Mouse (Mus musculus): Measurements from ENCODE around the gene Ccdc97. TPM values are rescaled to one million over a fixed set of nuclear protein-coding genes. Genes with fewer than 3 reads are reported as not detected.

Gene Ccdc97
- total RNA-seq, 2 experiments from 2014 or later = 42.9 to 44.9 TPM

- no peak for DNase-seq
Measured at GRCm38 (mm10) chr7:25666381-25666780, 52.5 kb downstream of the Ccdc97 start.

Other genes with a start within 250 kb of the Ccdc97 start
- gene Ceacam1, start 241.5 kb downstream of the Ccdc97 start, total RNA-seq (2021) = 1 to 10 TPM; 9.1 to 9.7 TPM
- 1 to 10 TPM in 1 of 2 experiments, under 1 TPM in 1; 0.95 to 1.1 TPM for gene Ceacam2, start 179.2 kb downstream of the Ccdc97 start, total RNA-seq (2021)
- gene Erich4, start 103.2 kb downstream of the Ccdc97 start, total RNA-seq (2021) = not detected
- 10 to 100 TPM; 46.1 to 49.5 TPM for gene Dmac2, start 99.7 kb downstream of the Ccdc97 start, total RNA-seq (2021)
- 1 to 10 TPM; 2.2 to 3.0 TPM for gene B3gnt8, start 92.4 kb downstream of the Ccdc97 start, total RNA-seq (2021)
- gene Bckdha, start 60.1 kb downstream of the Ccdc97 start, total RNA-seq (2021) = 10 to 100 TPM; 46.7 to 59.4 TPM
- 10 to 100 TPM; 18.8 to 19.6 TPM for gene Exosc5, start 59.9 kb downstream of the Ccdc97 start, total RNA-seq (2021)
- gene Tmem91, start 43.9 kb downstream of the Ccdc97 start, total RNA-seq (2021) = under 1 TPM in 1 of 2 experiments, not detected in 1; 0.56 TPM
- gene B9d2, start 38.3 kb downstream of the Ccdc97 start, total RNA-seq (2021) = 10 to 100 TPM; 15.5 to 16.4 TPM
- gene Tgfb1, start 32.1 kb downstream of the Ccdc97 start, total RNA-seq (2021) = 10 to 100 TPM; 40.9 to 42.4 TPM
- gene Hnrnpul1, start 35.7 kb upstream of the Ccdc97 start, total RNA-seq (2021) = 100 to 1,000 TPM; 147 to 149 TPM
- gene Axl, start 69.6 kb upstream of the Ccdc97 start, total RNA-seq (2021) = 10 to 100 TPM; 79.5 to 90.3 TPM
- gene Cyp2s1, start 97.8 kb upstream of the Ccdc97 start, total RNA-seq (2021) = 1 to 10 TPM; 7.5 to 8.7 TPM
- under 1 TPM; 0.31 to 0.45 TPM for gene Cyp2b10, start 178.5 kb upstream of the Ccdc97 start, total RNA-seq (2021)